Mouse (Mus musculus) embryonic facial prominence, embryonic 14.5 days (tissue): ENCODE measurements around the gene Lag3. TPM values are rescaled to one million over a fixed set of nuclear protein-coding genes. Genes with fewer than 3 reads are reported as not detected.

Experiments used
- ATAC-seq: fragments of 200-750 bp; cut with Nextera tagmentation; 2 replicates; pipeline ENCODE4 v1.8.0; 2017; ENCODE audit warnings: low read depth, moderate number of reproducible peaks, moderate TSS enrichment
- DNase-seq: peaks from one replicate; pipeline ENCODE4 v3.0.0-alpha.2; 2015; ENCODE audit warnings: low spot score
- H3K27ac ChIP-seq: fragments of 300-500 bp; sonication (generic); replicated peaks from 2 replicates; pipeline ENCODE4 v1.5.1; 2014; ENCODE audit warnings: low read depth, mild to moderate bottlenecking, low read length, moderate library complexity
- H3K27me3 ChIP-seq: fragments of 300-500 bp; sonication (generic); replicated peaks from 2 replicates; pipeline ENCODE4 v1.6.1; 2014; ENCODE audit warnings: low read length; ENCODE audit not compliant: control insufficient read depth, insufficient read depth
- H3K36me3 ChIP-seq: fragments of 300-500 bp; sonication (generic); 2 replicates; pipeline ENCODE4 v1.6.1; 2014; ENCODE audit warnings: low read length, mixed read lengths; ENCODE audit not compliant: control insufficient read depth, insufficient read depth
- H3K4me1 ChIP-seq: fragments of 300-500 bp; sonication (generic); 2 replicates; pipeline ENCODE4 v1.6.1; 2014; ENCODE audit warnings: antibody characterized with exemption, low read length; ENCODE audit not compliant: control insufficient read depth, insufficient read depth
- H3K4me2 ChIP-seq: fragments of 300-500 bp; sonication (generic); 2 replicates; pipeline ENCODE4 v1.6.1; 2014; ENCODE audit warnings: low read depth, mild to moderate bottlenecking, low read length, moderate library complexity, mixed read lengths
- H3K4me3 ChIP-seq: fragments of 300-500 bp; sonication (generic); 2 replicates; pipeline ENCODE4 v1.5.1; 2014; ENCODE audit warnings: low read depth, mild to moderate bottlenecking, low read length
- H3K9ac ChIP-seq: fragments of 300-500 bp; sonication (generic); 2 replicates; pipeline ENCODE4 v1.6.1; 2014; ENCODE audit warnings: low read depth, mild to moderate bottlenecking, low read length, moderate library complexity, mixed read lengths
- H3K9me3 ChIP-seq: fragments of 300-500 bp; sonication (generic); 2 replicates; pipeline ENCODE4 v1.6.1; 2016; ENCODE audit warnings: low read length; ENCODE audit not compliant: control insufficient read depth
- WGBS: fragments of 180-500 bp; shearing (Covaris S2); extraction: QIAGEN DNeasy Blood & Tissue Kit; methylation state at CpG from one replicate; pipeline ENCODE4 v1.1.7; 2014; 5-methylcytosine and 5-hydroxymethylcytosine counted together
- polyA plus RNA-seq: library from polyadenylated mRNA; unstranded; fragments of >200 nt; fragmentation: Nextera tagmentation; extraction: Ambion mirVana; gene quantifications from 2 replicates; pipeline ENCODE4 v1.2.1, GENCODE M21; 2014

Gene Lag3
- polyA plus RNA-seq, 1 experiment from 2014 or later, result 2.4 TPM

GRCm38 (mm10) chr6:124856916-124857839 is 54.3 kb downstream of the Lag3 start, which contains the start of gene P3h3:
P3h3 (minus strand) TSS chr6:124857752.
- peaks cover 29% of the 10 kb centered on the region for H3K36me3 ChIP-seq
- peaks cover 11% of the 10 kb centered on the region; the same call in 1 of the 2 replicates for H3K4me1 ChIP-seq
- H3K9me3 ChIP-seq, result no peaks in the 10 kb centered on the region
- peak within 1 kb of the TSS; percentile 74 for H3K4me2 ChIP-seq
- ATAC-seq (peak; percentile 91), DNase-seq (peak; percentile 93)
- H3K4me3 ChIP-seq, result peak within 1 kb of the TSS; percentile 83
- H3K27ac ChIP-seq, result peak within 1 kb of the TSS; percentile 99
- H3K9ac ChIP-seq, result peak within 1 kb of the TSS; percentile 98
- WGBS, result under 1% methylated on average over 36 of the region's 86 CpGs
- no peaks in the 10 kb centered on the region for H3K27me3 ChIP-seq

- no peaks in the 10 kb centered on the region for H3K9me3 ChIP-seq
- no peaks in the 10 kb centered on the region for H3K27me3 ChIP-seq
- H3K9ac ChIP-seq, result peak overlapping the region; percentile 98
- H3K4me2 ChIP-seq, result peak overlapping the region; percentile 74
- H3K36me3 ChIP-seq, result peaks cover 38% of the 10 kb centered on the region
- 7% methylated on average over 13 of the region's 14 CpGs for WGBS
- peaks cover 11% of the 10 kb centered on the region; the same call in 1 of the 2 replicates for H3K4me1 ChIP-seq
- peak overlapping the region; percentile 83 for H3K4me3 ChIP-seq
- peak overlapping the region; percentile 99 for H3K27ac ChIP-seq
- ATAC-seq (peak; percentile 80), DNase-seq (peak; percentile 90)
Observed at GRCm38 (mm10) chr6:124856321-124856720, 55.2 kb downstream of the Lag3 start.

GRCm38 (mm10) chr6:124854647-124855046 is 56.9 kb downstream of the Lag3 start:
- H3K36me3 ChIP-seq, result peaks cover 50% of the 10 kb centered on the region
- H3K4me3 ChIP-seq, result no peak overlapping the region
- H3K27me3 ChIP-seq, result no peaks in the 10 kb centered on the region
- H3K9me3 ChIP-seq, result no peaks in the 10 kb centered on the region
- 73% methylated on average over 12 of the region's 12 CpGs for WGBS
- ATAC-seq (no peak), DNase-seq (no peak)
- H3K4me1 ChIP-seq, result peaks cover 11% of the 10 kb centered on the region; the same call in 1 of the 2 replicates
- H3K4me2 ChIP-seq, result no peak overlapping the region
- no peak overlapping the region for H3K9ac ChIP-seq
- no peak overlapping the region; the same call in 1 of the 2 replicates for H3K27ac ChIP-seq

Other genes with a start within 250 kb of the Lag3 start
- gene Lpcat3, start 248.7 kb downstream of the Lag3 start, polyA plus RNA-seq, result 46.2 and 48.1 TPM in 2 replicates
- 172 and 175 TPM in 2 replicates for gene Emg1, start 199.5 kb downstream of the Lag3 start, polyA plus RNA-seq
- 286 and 299 TPM in 2 replicates for gene Phb2, start 199.4 kb downstream of the Lag3 start, polyA plus RNA-seq
- 14.3 and 16.1 TPM in 2 replicates for gene Ptpn6, start 173.0 kb downstream of the Lag3 start, polyA plus RNA-seq
- gene Grcc10, start 170.3 kb downstream of the Lag3 start, polyA plus RNA-seq, result 392 and 415 TPM in 2 replicates
- not detected in 2 replicates for gene Gm45234, start 155.7 kb downstream of the Lag3 start, polyA plus RNA-seq
- gene Atn1, start 155.2 kb downstream of the Lag3 start, polyA plus RNA-seq, result 13.8 and 14.9 TPM in 2 replicates
- 10.4 and 11.2 TPM in 2 replicates for gene Eno2, start 142.0 kb downstream of the Lag3 start, polyA plus RNA-seq
- gene Lrrc23, start 132.0 kb downstream of the Lag3 start, polyA plus RNA-seq, result 1.9 and 13.2 TPM in 2 replicates
- gene Spsb2, start 103.0 kb downstream of the Lag3 start, polyA plus RNA-seq, result 9.1 and 10.0 TPM in 2 replicates
- 861 and 874 TPM in 2 replicates for gene Tpi1, start 97.4 kb downstream of the Lag3 start, polyA plus RNA-seq
- gene Usp5, start 82.2 kb downstream of the Lag3 start, polyA plus RNA-seq, result 110 and 131 TPM in 2 replicates
- gene Cdca3, start 82.2 kb downstream of the Lag3 start, polyA plus RNA-seq, result 107 and 131 TPM in 2 replicates
- 2.9 and 3.5 TPM in 2 replicates for gene Gnb3, start 71.4 kb downstream of the Lag3 start, polyA plus RNA-seq
- gene P3h3, start 54.0 kb downstream of the Lag3 start, polyA plus RNA-seq, result 49.5 and 57.0 TPM in 2 replicates
- 0.95 and 1.5 TPM in 2 replicates for gene Gpr162, start 47.7 kb downstream of the Lag3 start, polyA plus RNA-seq
- gene Cd4, start 23.5 kb downstream of the Lag3 start, polyA plus RNA-seq, result 0.07 and 0.25 TPM in 2 replicates
- 255 and 263 TPM in 2 replicates for gene Ptms, start 8.4 kb upstream of the Lag3 start, polyA plus RNA-seq
- gene Mlf2, start 19.7 kb upstream of the Lag3 start, polyA plus RNA-seq, result 346 and 352 TPM in 2 replicates
- 138 and 141 TPM in 2 replicates for gene Cops7a, start 53.8 kb upstream of the Lag3 start, polyA plus RNA-seq
- 5.0 and 7.2 TPM in 2 replicates for gene Pianp, start 85.0 kb upstream of the Lag3 start, polyA plus RNA-seq
- gene Zfp384, start 97.4 kb upstream of the Lag3 start, polyA plus RNA-seq, result 10.4 and 11.9 TPM in 2 replicates
- gene Ing4, start 128.1 kb upstream of the Lag3 start, polyA plus RNA-seq, result 99.0 and 112 TPM in 2 replicates
- gene Acrbp, start 138.0 kb upstream of the Lag3 start, polyA plus RNA-seq, result 8.3 and 9.9 TPM in 2 replicates
- gene Lpar5, start 156.2 kb upstream of the Lag3 start, polyA plus RNA-seq, result 1.1 and 1.4 TPM in 2 replicates
- 70.1 and 73.5 TPM in 2 replicates for gene Chd4, start 184.3 kb upstream of the Lag3 start, polyA plus RNA-seq
- 56.4 and 60.4 TPM in 2 replicates for gene Nop2, start 220.2 kb upstream of the Lag3 start, polyA plus RNA-seq
- 37.9 and 43.7 TPM in 2 replicates for gene Iffo1, start 233.5 kb upstream of the Lag3 start, polyA plus RNA-seq